Mouse (Mus musculus) layer of hippocampus, postnatal 36 days (tissue): ENCODE data around the gene Rgl2. TPM values are rescaled to one million over a fixed set of nuclear protein-coding genes. Genes with fewer than 3 reads are reported as not detected.
"Not testable (repeated sequence)": the region's sequence is repeated elsewhere in the genome, so short reads cannot be mapped to it uniquely, and the experiment has no call there.

ENCODE experiments used
- DNase-seq, 2 experiments: peaks; one replicate each; pipeline ENCODE4 v3.0.0; 2022
- total RNA-seq, 2 experiments: library from RNA; stranded (reverse); gene quantifications; 2 replicates each; pipeline ENCODE4 v1.2.3; 2021

The Rgl2 gene
- total RNA-seq: 10 to 100 TPM; 66.4 to 79.8 TPM

DNA sequence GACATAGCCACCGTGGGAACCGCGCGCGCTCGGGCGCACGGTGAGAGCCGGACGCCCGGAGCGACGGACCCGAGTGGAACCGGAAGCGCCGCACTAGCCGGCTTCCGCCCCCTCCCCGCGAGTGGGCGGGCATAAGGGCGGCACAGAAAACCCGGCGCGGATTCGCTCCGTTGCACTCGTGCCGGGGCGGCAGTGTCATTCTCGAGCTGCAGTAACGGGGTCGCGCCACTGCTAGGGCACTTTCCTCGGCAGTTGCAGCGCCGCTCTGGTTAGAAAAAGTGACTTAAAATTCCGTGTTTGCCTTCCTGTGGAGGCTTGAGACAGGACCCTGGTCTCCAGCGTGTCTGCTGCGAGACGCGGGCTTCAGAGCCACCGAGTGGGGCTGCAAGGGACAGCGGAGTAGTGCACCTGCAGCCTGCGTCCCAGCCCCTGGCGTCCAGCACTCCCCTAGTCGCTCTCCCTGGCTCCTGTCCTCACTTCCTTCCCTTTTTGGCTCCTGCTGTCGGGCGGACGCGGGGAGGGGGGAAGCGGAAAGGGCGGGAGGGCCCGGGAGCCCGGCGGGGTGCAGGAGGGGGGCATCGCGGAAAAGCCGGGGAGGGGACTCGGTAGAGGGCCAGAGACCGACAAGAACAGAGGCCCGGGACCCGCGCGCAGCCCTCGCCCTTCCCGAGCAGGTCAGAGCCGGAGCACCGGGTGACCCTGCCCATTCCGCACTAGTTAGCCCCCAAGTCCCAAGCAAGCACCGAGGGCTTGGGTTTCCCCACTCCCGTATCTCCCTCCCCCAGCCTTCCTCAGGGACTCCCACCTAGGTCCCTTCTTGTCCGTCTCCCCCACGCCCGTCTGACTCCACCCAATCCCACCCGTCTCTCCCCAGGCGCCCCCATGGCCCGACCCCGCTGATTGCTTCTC is at the start of gene Rgl2:
Rgl2 (plus strand) TSS at position 173 of the 909 bp plus-strand sequence.
- DNase-seq: peak; percentile 92 to 94

DNA sequence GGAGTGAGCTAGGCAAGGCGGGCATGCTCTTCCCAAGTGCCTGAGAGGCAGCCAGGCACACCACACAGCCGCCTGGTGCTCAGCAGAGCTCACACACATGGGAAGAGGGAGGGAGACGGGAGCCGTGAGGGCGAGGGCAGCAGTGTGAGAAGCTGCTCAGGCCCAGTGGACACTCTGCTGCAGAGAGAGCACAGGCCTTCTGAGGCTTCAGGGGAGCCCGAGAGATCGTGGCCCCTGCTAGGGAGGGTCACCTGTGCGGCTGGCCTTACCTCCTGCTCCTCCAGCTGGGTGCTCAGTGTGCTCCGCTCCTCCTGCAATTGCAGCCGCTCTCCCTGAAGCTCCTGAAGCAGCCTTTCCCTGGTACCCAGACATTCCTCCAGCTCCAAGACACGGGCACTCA is 45.0 kb upstream of the Rgl2 start:
- DNase-seq: not testable (repeated sequence)

DNA sequence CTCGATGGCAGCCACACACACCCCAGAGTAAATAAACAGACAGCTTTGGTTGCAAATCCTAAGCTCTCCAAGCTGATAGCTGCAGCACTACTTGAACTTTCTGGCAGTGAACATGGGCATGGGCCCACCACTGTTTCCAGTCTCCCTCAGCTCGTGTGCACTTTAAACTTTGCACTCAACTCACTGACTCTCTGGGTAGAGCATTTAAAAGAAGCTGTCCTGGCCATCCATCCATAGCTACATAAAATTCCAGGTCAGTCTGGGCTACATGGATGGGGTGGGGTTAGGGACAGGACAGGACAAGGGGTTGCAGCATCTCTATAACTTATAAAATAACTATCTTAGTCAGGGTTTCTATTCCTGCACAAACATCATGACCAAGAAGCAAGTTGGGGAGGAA is 41.5 kb upstream of the Rgl2 start:
- DNase-seq: not testable (repeated sequence)

DNA sequence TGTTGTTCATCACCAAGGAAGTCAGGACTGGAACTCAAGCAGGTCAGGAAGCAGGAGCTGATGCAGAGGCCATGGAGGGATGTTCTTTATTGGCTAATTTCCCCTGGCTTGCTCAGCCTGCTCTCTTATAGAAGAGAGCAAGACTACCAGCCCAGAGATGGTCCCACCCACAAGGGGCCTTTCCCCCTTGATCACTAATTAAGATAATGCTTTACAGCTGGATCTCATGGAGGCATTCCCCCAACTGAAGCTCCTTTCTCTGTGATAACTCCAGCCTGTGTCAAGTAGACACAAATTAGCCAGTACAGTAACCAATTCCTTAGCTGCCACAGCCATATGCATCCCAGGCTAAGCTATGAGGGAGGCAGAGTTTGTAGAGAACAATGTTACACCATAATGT is 41.1 kb upstream of the Rgl2 start:
- DNase-seq: not testable (repeated sequence)

DNA sequence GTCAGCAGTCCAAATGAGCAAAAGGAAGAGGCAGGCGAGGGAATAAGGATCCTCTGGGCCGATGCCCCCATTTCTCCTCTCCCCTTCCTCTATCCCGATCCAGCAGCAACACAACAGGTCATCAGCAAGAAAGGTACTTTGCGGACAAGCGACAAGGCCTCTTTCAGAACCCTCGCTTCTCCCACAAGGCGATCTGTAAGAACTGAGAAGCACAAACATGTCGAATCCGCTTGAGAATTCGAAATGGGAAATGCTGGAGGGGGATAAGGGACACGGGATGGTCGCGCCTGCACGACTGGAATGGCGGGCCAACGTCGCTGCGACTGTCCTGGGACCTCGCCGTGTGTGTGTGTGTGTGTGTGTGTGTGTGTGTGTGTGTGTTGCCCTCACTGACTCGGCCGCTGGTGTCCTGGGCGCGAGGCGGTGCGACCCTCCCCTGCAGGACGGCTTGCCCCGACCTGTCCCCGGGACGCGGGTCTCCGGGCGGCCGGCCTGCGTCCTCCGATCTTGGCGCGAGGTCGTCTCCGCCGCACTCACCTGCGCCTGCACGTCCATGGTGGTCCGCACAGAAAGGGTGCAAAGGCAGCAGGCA is 39.3 kb upstream of the Rgl2 start:
- DNase-seq: not testable (repeated sequence)

DNA sequence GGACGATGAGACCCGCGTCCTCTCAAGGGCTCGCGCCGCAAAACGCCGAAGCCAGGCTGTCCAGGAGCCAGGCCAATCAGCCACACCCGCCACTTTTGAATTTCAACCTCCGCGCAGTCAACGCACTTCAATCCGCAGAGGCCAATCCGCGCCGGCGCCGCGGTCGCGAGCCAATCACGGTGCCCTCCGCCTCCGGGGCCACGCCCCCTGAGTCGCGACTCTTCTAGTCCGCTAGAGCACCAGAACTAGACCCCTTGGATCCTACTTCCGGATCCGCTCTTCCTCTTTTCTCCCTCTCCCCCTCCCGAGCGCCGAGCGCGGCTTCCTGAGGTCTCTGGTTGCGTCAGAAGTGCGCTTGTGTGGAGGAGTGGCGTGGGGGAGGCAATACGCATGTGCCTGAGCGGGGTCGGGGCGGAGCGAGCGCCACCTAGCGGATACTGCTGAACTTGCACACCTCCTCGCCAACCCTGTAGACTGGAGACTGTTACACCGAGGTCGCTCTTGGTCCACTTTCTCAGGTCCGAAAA is 38.7 kb upstream of the Rgl2 start, which contains the start of gene Kifc1:
Kifc1 (minus strand) TSS at position 129 of the 527 bp plus-strand sequence.
- DNase-seq: peak; percentile 99

DNA sequence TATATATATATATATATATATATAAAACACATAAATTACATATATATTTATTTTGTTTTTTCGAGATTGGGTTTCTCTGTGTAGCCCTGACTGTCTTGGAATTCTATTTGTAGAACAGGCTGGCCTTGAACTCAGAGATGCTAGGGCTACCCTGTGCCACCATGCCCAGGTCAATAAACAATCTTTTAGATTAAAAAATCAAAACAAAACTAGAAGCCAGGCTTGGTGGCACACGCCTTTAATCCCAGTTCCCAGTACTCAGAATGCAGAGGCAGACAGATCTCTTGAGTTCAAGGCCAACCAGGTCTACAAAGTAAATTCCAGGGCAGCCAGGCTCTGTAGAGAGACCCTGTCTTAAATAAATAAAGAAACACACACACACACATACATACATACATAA is 38.0 kb upstream of the Rgl2 start:
- no peak for DNase-seq

DNA sequence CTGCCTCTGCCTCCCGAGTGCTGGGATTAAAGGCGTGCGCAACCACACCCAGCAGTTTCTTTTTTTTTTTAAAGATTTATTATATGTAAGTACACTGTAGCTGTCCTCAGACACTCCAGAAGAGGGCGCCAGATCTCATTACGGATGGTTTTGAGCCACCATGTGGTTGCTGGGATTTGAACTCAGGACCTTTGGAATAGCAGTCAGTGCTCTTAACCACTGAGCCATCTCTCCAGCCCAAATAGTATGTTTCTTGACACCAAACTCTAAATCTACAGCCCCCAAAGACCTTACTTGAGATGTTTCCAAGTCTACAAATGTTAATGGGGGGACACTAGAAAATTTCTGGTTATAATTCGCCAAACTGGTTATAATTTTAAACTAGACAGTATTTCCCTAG is 37.5 kb upstream of the Rgl2 start:
- not testable (repeated sequence) for DNase-seq

DNA sequence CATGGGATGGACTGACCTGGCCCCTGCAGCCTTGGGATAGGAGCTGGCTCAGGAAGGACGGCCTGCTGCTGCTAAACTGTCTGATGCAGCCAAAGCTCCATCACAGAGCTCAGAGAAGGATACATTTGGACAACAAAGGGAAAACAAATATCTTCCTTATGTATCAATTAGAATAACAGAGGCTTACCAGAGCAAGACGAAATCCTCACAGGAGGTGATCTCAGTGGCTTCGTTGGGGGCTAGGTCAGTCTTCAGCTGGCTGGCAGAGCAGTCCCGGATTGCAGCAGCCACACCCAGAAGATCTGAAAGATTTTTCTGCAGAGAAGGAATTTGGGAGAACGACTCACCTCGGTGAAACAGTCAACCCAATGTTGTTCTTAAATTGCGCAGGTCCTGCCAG is 36.9 kb upstream of the Rgl2 start:
- DNase-seq: no peak

DNA sequence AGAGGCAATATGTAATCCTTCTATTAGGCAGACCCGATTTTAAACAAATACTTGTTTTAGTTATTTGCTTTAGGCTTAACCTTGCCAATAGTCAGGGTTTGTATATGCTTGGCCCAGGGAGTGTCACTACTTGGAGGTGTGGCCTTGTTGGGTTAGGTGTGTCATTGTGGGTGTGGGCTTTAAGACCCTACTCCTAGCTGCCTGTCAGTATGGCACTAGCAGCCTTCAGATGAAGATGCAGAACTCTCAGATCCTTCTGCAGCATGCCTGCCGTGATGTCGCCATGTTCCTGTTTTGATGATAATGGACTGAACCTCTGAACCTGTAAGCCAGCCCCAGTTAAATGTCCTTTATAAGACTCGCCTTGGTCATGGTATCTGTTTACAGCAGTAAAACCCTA is 36.3 kb upstream of the Rgl2 start:
- DNase-seq: not testable (repeated sequence)

DNA sequence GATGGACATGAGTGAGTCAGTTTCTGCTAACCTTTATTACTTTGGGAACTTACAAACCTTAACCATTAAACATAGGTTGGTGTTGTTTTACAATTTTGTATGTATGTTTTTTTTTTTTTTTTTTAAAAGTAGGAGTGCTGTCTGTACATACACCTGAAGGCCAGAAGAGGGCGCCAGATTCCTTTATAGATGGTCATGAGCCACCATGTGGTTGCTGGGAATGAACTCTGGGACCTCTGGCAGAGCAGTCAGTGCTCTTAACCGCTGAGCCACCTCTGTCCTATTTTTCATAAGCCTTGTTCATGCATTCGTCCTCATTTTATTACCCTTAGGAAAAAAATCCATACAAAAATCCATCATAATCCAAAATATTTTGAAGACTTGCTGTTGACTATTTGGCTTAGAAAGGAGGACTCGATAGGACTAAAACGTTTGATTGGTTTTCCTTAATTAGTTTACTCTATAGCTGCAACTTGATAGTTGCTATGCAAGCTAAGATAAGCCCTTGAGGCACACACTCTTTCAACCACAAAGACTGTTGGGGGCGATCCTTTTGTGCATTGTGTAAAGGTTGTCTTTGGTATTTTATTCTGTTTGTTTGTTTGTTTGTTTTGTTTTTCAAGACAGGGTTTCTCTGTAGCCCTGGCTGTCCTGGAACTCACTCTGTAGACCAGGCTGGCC is 32.1 kb upstream of the Rgl2 start:
- DNase-seq: no peak

DNA sequence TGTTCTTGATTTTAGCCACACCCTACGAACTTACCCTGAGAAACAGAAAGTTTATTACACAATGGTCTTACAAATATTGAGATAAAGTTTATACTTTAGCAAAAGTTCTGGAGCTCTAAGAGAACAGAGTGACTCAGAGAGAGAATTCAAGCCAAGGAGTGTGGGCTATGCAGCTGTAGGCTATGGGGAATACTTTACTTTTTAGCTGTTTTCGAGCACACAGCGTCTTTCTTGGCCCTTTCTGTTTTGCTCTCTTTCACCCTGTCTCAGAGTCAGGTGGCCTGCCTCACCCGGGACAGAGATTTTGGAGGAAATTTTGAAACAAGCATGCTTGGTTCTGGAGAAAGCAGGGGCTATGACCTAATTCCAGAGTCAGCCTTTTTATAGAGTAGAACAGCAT is 31.1 kb upstream of the Rgl2 start:
- not testable (repeated sequence) for DNase-seq

DNA sequence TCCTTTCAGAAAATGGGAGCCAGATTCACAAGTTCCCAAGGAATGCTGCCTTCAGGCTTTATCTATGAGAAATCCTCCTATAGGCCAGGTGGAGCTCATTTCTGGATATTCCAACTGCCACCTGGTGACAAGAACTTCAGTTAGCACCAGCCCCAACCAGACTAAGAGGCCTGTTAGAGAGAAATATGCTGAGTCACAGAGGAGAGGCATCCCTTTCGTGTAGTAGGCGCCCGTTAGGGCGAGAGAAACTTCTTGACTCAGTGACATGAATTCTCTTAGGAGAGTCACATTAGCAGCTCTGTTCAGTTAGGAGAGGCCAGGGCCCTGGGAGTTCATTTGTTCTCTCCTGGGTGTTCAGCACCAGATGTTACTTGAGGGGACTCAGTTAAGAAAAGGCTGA is 29.7 kb upstream of the Rgl2 start:
- DNase-seq: no peak

DNA sequence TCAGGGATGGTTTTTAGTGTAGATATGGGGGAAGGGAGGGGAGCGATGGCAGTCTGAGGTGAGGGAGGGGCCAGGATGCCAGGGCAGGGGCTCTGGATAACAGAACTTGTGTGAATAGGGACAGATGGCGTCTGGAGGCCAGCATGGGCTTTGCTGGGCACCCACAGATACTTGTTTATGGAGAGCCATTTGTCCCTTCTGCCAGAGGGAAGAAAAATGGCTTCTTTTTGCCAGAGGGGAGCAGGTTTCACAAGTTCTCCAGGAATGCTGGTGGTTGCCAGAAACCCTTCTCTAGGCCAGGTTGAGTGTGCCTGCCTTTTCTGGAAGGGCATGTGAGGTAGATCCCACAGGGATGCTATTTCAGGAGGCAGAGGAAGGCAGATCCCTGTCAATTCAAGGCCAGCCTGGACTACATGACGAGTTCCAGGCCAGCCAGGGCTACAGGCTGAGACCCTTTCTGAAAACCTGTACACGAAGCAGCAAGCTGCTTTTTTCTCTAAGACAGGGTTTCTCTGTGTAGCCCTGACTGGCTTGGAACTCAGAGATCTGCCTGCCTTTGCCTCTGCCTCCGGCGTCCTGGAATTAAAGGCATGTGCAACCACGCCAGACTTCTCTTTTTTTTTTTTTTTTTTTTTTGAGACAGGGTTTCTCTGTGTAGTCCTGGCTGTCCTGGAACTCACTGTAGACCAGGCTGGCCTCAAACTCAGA is 28.9 kb upstream of the Rgl2 start:
- DNase-seq: no peak

DNA sequence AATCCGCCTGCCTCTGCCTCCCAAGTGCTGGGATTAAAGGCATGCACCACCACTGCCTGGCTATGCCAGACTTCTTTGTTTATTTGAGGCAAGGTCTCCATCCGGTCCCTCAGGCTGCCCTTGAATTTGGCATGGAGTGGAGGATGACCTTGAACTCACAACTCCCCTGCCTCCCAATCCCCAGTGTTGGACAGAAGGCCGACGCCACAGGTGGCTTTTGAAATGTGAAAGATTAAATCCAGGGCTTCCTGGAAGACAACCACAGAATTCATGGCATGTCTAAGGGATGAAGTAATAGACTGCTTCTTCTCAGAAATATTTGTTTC is 28.4 kb upstream of the Rgl2 start:
- DNase-seq: no peak

DNA sequence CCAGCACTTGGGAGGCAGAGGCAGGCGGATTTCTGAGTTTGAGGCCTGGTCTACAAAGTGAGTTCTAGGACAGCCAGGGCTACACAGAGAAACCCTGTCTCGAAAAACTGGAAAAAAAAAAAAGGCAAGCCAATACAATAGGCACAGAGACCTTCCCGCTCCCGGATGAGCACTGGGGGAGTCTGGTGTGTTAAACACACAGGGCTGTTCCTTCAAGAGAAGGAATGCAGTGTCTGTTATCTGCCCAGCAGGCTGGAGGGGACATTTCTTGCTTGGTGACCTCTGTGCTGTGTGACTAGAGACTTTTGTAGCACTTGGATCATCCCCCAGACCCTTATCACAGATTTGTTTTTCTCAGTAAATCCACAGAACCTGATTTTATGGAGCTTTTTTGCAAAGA is 27.7 kb upstream of the Rgl2 start:
- no peak for DNase-seq

DNA sequence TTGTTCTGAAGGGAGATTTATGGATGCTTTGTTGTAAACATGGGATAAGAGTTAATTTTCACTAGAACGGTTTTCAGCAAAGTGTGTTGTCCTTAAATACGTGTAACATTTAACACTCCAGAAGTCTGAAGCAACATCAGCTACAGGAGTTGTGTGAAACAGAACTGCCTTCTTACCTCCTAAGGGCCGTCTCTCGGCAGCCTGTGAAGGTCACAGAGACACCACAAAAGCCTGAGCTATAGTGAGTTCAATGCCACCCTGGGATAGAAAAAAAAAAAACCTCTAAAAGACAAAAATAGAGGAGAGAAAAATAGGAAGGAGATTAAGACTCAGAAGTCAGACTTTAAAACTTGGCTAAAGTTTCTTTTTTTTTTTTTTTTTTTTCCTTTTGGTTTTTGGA is 27.3 kb upstream of the Rgl2 start:
- DNase-seq: no peak

DNA sequence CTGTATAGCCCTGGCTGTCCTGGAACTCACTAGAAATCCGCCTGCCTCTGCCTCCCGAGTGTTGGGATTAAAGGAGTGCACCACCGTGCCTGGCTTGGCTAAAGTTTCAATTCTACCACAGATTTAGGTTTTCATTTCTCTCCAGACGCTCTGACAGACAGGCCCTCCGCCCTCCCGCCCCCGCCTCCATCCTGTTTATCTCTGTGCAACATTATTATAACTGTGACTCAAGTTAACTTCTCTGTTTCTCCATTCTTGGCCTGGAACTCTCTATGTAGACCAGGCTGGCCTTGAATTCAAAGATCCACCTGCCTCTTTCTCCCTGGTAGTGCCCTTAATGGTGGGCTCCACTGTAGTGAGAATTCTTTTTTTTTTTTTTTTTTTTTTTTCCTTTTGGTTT is 26.9 kb upstream of the Rgl2 start:
- DNase-seq: no peak

DNA sequence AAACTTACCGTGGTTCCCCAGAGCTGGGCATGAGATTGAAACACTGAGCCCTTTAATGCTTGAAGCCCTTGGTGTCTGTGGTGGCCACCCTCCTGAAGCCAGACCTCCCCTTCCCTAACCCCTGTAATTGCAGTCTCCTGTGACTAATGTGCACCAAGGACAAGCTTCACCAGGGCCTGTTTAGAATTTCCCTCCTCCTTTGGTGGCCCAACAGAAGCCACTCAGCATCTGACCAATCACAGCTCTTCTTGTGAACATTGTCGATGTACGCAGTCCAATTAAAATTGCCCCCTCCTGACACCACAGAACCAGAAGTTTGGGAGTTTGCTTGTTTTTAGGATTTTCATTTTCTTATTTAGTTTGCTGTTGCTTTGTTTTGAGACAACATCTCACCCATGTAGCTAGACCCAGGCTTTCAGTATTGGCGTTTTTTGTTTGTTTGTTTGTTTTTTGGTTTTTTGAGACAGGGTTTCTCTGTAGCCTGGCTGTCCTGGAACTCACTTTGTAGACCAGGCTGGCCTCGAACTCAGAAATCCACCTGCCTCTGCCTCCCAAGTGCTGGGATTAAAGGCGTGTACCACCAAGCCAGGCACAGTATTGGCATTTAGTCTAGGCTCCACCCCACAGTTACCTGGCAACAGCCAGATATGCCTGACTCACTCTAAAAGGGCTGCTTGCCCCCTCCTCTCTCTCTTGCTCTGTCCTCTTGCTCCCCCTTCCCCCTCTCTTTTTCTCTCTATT is 25.3 kb upstream of the Rgl2 start:
- not testable (repeated sequence) for DNase-seq

DNA sequence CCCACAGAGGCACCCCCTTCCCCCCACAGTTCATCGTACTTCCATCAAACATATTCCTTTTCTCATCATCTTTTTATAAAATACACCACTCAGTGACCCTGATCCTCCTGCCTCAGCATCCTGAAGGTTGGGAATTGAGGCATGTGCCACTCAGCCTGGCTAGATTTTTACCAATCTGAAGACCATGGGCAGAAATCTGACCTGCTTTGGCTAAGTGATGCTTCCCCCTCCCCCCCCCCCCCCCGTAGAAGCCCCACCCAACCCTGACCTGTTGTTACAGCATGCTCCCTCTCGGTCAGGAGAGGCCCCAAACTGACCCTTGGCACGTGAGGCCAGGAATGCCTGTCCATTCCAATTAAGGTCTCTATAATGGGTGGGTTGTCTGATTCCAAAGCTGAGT is 24.5 kb upstream of the Rgl2 start, which contains the start of gene Platr17:
Platr17 (plus strand) TSS at position 301 of the 400 bp plus-strand sequence.
- not testable (repeated sequence) for DNase-seq

DNA sequence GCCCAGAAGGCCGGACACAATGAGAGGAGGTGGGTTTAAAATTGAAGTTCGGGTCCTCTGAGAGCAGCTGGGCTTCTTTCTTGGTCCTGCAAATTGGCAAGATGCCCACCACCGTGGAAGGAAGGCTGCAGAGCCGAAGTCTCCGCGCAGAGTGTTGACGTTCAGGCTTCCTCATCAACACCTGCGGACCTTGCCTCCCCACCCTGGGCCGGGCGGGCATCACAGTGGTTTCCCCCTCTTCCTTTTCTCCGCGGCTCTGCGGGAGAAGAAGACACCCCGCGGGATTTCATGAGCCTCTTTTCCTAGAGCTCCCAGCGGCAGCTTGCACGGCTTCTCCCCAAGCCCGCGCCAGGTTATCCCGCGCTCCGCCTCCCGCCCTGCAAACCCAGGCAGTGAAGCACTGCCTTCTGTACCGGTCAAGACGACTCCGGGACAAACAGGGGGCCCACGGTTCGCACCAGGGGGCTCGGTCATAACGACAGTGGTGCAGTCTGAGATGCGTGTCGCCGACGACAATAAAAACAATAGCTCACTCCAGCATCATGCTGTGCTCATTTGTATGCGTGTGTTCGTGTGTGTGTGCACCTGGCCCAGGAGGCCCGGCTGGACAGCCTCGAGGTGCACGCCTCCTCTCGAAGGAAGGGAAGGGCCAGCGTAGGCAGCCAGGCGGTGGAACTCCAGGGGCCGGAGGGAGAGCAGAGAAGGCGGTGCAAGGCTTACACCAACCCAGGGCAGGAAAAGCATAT is 20.8 kb upstream of the Rgl2 start:
- peak; percentile 55 for DNase-seq
